Mouse (Mus musculus): ENCODE measurements around the gene Sdcbp2.

DNA sequence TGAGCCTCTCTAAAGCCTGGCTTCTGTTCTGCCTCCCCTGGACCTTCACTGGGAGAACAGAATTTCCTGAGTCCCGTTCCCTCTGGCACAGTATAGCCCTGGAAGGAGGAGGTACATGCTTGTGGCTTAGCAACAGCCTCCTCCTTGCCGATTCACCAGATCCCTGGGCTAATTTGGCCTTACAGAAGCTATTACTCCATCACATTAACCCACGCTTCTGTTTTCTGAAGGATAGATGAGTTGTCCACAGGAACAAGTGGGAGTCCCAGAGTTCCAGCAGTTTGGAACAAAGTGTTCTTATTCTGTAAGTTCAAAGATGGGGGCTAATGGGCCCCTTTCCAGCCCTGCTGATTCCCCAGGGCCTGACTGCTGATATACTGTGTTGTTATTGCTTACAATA is 1.2 kb downstream of the Sdcbp2 start:
- TF ChIP-seq EP300 (IDR thresholded peaks at IDR 0.05; ENCODE audit: low read depth) (no peak), CTCF (IDR thresholded peaks at IDR 0.05; ENCODE audit: low read depth) (no peak)

Data from liver, postnatal 0 days (tissue).